In the genomic region with DNA sequence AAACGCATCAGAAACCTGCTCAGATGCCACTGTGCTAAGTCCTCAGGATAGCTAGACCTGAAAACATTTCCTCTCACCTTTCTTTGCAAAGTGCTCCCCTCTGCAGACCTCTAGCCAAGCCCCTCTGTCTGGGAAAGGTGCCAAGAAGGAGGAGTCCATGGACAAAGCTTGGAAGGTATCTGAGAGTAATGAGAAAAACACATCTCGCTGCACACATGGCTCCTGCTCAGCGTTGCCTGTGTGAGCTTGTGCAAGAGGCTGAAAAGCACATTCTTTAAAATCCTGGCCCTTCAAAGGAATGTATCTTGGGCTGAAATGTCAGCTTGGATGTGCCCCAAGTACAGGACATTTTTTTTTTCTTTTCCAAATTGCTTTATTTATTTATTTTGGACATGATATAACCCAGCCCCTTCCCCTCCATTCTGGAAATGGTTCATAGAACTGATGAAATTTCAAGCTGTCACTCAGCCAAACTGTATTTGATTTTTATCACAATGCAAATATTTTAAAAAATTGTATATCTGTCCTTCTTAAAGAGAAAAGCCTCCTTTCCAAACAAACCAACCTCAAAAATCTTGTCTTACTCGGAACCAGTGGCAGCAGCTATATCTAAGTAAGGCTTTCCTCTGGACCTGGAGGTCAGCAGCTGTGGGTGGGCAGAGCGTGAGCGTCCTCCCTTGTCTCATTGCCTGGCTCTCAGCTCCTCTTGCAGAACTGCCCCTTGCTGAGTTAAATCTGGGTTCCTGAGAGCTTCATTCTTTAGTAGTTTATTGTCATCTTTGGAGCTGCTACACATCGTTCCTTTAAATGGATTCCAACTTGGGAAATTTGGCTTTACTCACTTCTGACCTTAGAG, we compare ENCODE assay signal across 13 mouse cellular contexts.
DNase-seq lines count a peak whose midpoint lies in the region; ATAC-seq and TF ChIP-seq lines count a peak whose summit lies in the region.
"Had no signal": no experiment of that assay in that cellular context is flagged by ENCODE, and none has a peak within 500 bp of the region (broad histone marks: within the 10 kb centered on the region; RNA-seq: fewer than 3 reads in every experiment).

No protein-coding gene starts in this region.

- no peaks in the 10 kb centered on the region for H3K9me3 ChIP-seq in heart, embryonic 16.5 days (replicated peaks; ENCODE audit: control insufficient read depth, low read length)
- H3K9me3 ChIP-seq in neural tube, embryonic 15.5 days (replicated peaks), result no peaks in the 10 kb centered on the region
- no peaks in the 10 kb centered on the region for H3K9me3 ChIP-seq in limb, embryonic 14.5 days (ENCODE audit: control insufficient read depth, low read length)
- H3K9me3 ChIP-seq: hindbrain, embryonic 10.5 days; megakaryocyte, embryonic 14.5 days had no signal

- no peak overlapping the region for H3K27ac ChIP-seq in heart, embryonic 16.5 days (ENCODE audit: low read length)
- H3K27ac ChIP-seq in neural tube, embryonic 15.5 days (replicated peaks), result no peak overlapping the region
- peak overlapping the region; percentile 39; the same call in 1 of the 2 replicates for H3K27ac ChIP-seq in limb, embryonic 14.5 days (replicated peaks; ENCODE audit: low read depth, low read length)
- H3K27ac ChIP-seq: hindbrain, embryonic 10.5 days; left cerebral cortex, adult 2 months had no signal

- no peak overlapping the region for H3K4me2 ChIP-seq in heart, embryonic 16.5 days (ENCODE audit: low read depth, low read length)
- H3K4me2 ChIP-seq in neural tube, embryonic 15.5 days, result no peak overlapping the region
- no peak overlapping the region for H3K4me2 ChIP-seq in limb, embryonic 14.5 days (replicated peaks; ENCODE audit: low read depth, low read length, severe bottlenecking)

- H3K27me3 ChIP-seq in heart, embryonic 16.5 days (ENCODE audit: control insufficient read depth, insufficient read depth, low read length), result no peaks in the 10 kb centered on the region
- H3K27me3 ChIP-seq in neural tube, embryonic 15.5 days (replicated peaks), result no peaks in the 10 kb centered on the region
- no peaks in the 10 kb centered on the region for H3K27me3 ChIP-seq in limb, embryonic 14.5 days (ENCODE audit: control insufficient read depth, insufficient read depth, low read length)
- H3K27me3 ChIP-seq: megakaryocyte, embryonic 14.5 days had no signal

- intact Hi-C loops in heart, postnatal 25 days (cut with DNase I), result no loop called here

- H3K4me1 ChIP-seq in heart, embryonic 16.5 days (ENCODE audit: control insufficient read depth, insufficient read depth, low read length), result no peaks in the 10 kb centered on the region
- peaks cover 3% of the 10 kb centered on the region; the same call in 1 of the 2 replicates for H3K4me1 ChIP-seq in neural tube, embryonic 15.5 days
- H3K4me1 ChIP-seq in limb, embryonic 14.5 days (ENCODE audit: control insufficient read depth, insufficient read depth, low read length), result peaks cover 3% of the 10 kb centered on the region; the same call in 1 of the 2 replicates
- H3K4me1 ChIP-seq: hindbrain, embryonic 10.5 days; megakaryocyte, embryonic 14.5 days had no signal

- H3K36me3 ChIP-seq in heart, embryonic 16.5 days (ENCODE audit: control insufficient read depth, insufficient read depth), result no peaks in the 10 kb centered on the region
- no peaks in the 10 kb centered on the region for H3K36me3 ChIP-seq in neural tube, embryonic 15.5 days
- no peaks in the 10 kb centered on the region for H3K36me3 ChIP-seq in limb, embryonic 14.5 days (ENCODE audit: control insufficient read depth, insufficient read depth, low read length)
- H3K36me3 ChIP-seq: hindbrain, embryonic 10.5 days had no signal

- TF ChIP-seq POLR2A in limb, embryonic 14.5 days (IDR thresholded peaks at IDR 0.05; ENCODE audit: borderline replicate concordance, extremely low read depth, insufficient read depth, insufficient read length), result no peak

- H3K9ac ChIP-seq in heart, embryonic 16.5 days (ENCODE audit: low read length), result no peak overlapping the region
- H3K9ac ChIP-seq in neural tube, embryonic 15.5 days (replicated peaks), result no peak overlapping the region
- H3K9ac ChIP-seq in limb, embryonic 14.5 days (ENCODE audit: low read depth, low read length, severe bottlenecking), result no peak overlapping the region

- ATAC-seq in heart, embryonic 16.5 days (replicated peaks; ENCODE audit: extremely low read depth, insufficient read depth, low FRiP score), result peak; percentile 41; the same call in 1 of the 2 replicates
- no peak for ATAC-seq in neural tube, embryonic 15.5 days (ENCODE audit: low FRiP score)
- peak; percentile 91 for ATAC-seq in limb, embryonic 14.5 days (ENCODE audit: low FRiP score, low read depth)

- no peak overlapping the region for H3K4me3 ChIP-seq in heart, embryonic 16.5 days (ENCODE audit: low read length)
- H3K4me3 ChIP-seq in neural tube, embryonic 15.5 days (replicated peaks), result no peak overlapping the region
- no peak overlapping the region for H3K4me3 ChIP-seq in limb, embryonic 14.5 days (replicated peaks; ENCODE audit: low read length)
- H3K4me3 ChIP-seq: hindbrain, embryonic 10.5 days; left cerebral cortex, adult 2 months; megakaryocyte, embryonic 14.5 days had no signal

- no peak for DNase-seq in heart, postnatal 25 days (ENCODE audit: low spot score)
- peak; percentile 17 for DNase-seq in neural tube, embryonic 10.5 days (ENCODE audit: extremely low spot score, low spot score)
- DNase-seq in limb, embryonic 14.5 days (ENCODE audit: low spot score), result peak; percentile 71
- no peak for DNase-seq in frontal cortex, postnatal 36 days (ENCODE audit: low spot score in 2 of 2)
- DNase-seq in urinary bladder, postnatal 14 days (ENCODE audit: low spot score), result no peak
- no peak for DNase-seq in thymus, postnatal 36 days
- DNase-seq: cerebellum, adult 18-20 months; gastrocnemius, postnatal 36 days had no signal

- WGBS in heart, embryonic 16.5 days, result 34% methylated on average over 7 of the region's 7 CpGs
- WGBS in neural tube, embryonic 15.5 days, result 72% methylated on average over 7 of the region's 7 CpGs
- WGBS in limb, embryonic 14.5 days, result 41% methylated on average over 7 of the region's 7 CpGs

Comparison
In these comparisons a context has a peak if more than half of its experiments do, and no peak if none do; other contexts are left out.
1. DNase-seq: peak in neural tube, embryonic 10.5 days (single experiment) and limb, embryonic 14.5 days (single experiment); none in heart, postnatal 25 days (single experiment), frontal cortex, postnatal 36 days (0 of 2), urinary bladder, postnatal 14 days (single experiment) and thymus, postnatal 36 days (0 of 2).